Mouse (Mus musculus) adrenal gland, adult 8-10 months (tissue): ENCODE results near the gene Tjp1. TPM values are rescaled to one million over a fixed set of nuclear protein-coding genes. Genes with fewer than 3 reads are reported as not detected.
A peak's percentile ranks its signal among the peaks of the same experiment; 100 is the strongest.

Experiments used
- DNase-seq: peaks from one replicate; pipeline ENCODE4 v3.0.0; 2022
- total RNA-seq, 4 experiments: library from RNA; stranded (reverse); gene quantifications; 2 replicates each; pipeline ENCODE4 v1.2.4; 2022

Tjp1 gene
- total RNA-seq, 4 experiments from 2014 or later, result 93.8 to 132 (median 112) TPM

DNA sequence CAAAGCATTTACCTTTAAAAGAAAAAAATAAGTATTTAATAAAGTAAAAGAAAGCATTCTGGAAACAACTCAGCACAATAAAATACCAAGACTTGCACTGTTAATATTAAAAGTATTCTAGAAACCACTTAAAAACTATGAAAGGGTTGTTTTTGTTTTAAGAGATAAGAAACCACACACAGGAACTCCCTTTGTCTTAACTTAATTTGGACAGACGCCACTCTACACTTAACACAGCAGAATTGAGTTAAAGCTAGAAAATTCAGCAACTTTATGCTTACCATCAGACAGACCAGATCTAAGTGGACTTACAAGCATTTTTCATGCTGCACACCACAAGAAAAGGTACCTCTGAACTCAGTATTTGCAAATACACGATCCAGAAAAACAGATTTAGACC is 172.7 kb downstream of the Tjp1 start:
- no peak for DNase-seq

DNA sequence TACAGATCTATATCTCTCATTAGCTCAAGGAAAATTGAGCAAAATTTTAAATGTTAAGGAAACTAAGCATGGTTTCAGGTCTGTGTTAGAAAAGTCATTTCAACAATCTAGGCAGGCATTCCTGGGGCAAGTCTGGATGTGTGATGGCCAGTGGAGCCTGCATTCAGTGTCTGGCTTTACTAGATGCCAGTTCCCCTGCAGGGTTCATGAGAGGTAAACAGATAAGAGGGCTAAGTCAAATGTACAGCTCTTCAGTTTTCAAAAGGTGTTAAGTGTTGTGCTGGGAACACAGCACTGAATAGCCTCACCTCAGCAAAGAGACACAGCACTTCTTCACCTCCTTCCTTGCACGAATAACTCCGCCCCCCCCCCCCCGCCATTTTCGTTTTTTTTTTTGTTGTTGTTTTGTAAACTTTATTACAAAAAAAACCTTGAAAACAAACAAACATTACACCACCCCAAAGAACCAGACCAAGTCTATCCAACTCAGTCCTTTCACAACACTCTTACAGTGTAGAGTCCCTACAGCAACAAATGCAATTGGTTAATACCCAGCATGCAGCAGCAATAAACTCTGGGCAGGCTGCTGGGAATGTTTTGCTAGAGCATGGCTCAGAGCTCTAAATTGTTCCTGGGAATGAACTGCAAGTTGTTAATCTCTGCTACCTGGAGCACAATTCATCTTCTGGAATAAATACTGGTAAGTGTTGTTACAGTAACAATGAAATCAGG is 177.1 kb downstream of the Tjp1 start:
- no peak for DNase-seq

DNA sequence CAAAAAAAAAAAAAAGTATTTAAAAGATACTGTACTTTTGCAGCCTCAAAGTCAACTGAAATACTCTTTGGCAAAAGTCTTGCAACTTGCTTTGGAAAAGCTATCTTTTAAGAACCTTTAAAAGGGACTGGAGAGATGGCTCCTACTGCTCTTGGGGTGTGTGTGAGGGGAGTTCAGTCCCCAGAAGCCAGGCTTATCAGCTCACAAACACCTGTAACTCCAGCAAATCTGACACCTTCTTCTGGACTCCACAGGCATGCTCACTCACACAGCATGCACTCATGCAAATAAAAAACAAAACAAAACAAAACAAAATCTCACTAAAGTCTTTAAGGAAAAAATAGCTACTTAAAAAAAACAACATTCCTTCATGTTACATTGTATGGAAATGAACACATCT is 179.0 kb downstream of the Tjp1 start:
- DNase-seq, result no peak

DNA sequence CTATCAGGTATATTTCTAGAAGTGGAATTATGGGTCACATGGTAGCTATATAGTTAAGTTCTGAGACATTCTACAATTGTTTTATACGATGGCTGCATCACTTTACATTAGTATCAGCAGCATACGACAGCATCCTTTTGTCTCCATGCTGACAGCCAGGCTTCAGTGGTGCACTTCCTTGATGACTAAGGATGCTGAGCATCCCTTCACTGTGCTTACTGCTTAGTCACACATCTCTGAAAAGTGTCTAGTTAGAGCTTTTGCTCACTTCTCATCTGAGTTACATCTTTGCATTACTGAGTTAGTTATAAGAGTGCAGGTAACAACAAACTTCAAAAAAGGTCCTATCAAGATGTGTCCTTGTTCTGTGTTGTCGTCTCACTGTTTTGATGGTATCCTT is 182.3 kb downstream of the Tjp1 start:
- DNase-seq, result no peak

DNA sequence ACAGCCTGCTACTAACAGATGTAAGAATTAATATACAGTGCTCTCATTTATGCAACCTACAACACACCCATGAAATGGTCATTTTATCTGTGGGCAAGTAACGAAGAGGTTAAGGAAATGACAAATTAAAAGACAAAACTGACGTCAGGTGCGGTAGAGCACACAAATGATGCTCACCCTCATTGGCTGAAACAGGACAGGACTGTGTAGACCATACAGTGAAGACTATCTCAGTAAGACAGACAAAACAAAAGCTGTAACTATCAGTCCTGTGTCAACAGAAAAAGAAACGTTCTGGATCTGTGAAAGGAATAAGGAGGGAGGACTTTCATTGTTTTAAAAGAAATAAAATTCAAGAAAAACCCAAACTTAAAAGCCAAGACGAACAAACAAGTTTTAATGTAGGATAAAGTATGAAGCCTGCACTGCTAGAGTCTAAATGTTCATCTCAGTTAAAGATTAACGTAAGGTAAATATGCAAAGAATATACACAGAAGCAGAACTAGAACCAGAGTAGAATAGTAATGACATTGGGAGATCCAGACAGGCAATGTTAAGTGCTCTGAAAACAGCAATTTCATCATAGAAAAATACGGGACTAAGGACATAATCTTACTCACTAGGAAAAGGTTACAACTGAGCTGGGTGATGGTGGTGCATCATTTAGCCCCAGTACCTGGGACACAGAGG is 189.9 kb downstream of the Tjp1 start:
- no peak for DNase-seq

DNA sequence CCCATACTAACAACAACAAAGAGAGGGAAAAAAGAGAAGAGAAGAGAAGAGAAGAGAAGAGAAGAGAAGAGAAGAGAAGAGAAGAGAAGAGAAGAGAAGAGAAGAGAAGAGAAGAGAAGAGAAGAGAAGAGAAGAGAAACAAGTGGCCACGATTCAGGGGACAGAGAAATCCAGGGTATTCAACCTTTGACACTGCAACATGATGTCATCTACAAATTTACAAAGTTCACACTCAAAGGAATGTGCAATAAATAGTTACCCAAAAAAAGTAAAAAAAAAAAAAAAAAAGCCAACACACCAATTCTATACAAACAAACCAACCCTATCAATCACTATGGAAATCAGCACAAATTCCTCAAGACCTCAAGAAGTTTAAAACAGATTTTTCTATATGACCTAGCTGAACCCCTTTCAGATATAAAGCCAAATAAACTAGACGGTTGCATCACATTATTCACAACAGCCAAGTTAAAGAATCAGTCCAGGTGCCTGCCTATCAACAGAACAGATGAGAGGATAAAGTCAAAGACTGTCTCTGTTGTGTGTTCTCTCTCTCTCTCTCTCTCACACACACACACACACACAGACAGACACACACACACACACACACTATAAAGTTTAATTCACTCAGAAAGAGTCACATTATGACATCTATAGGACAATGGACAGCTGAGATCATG is 194.4 kb downstream of the Tjp1 start:
- no peak for DNase-seq

DNA sequence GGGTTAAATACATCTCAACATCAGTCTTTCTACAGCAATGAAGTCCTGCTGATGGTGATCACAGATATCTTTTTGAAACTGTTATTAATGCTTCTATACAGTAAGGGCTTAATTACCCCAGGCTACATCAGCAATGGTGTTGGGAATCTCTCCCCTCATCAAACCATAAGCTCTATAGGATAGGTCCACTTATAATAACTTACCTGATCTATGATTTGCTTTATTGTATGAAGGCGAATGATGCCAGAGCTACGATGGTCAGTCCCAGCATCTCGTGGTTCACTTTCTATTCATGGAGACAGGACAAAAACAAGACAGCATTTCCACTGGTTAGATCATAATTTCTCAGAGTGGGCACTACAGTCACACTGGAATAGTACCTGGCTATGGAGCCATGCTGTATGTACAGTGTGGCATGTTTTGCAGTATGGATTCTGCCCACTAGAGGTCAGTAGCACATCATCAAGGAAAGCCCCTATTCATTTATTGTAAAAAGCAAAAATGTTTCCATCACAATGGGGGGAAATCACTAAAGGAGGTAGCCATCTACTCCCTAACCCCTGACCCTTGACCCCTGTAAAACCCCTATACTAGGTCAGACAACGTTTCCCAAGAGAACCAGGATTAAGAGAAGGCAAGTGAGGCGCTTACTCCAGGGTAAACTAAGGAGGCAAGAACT is 208.4 kb downstream of the Tjp1 start:
- peak; percentile 23 for DNase-seq

DNA sequence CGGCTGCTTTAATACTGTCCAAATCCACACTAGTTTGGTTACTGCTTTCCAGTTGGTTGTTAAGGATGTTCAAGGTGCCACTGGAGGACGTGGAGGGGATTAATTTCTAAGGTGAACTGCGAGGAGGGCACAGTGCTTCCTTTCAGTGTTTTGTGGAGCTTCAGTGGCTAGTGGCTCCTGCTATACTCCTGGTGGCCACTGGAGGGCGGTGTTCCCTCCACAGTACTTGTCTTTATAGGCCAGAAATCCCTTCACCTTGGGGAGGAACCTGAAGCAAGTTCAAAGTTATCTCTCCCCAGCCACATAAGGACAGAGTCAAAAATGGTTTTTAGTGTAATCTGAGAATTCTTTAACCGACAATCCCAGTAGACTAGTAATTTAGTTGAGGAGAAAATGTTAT is 210.2 kb downstream of the Tjp1 start:
- DNase-seq, result peak; percentile 27

DNA sequence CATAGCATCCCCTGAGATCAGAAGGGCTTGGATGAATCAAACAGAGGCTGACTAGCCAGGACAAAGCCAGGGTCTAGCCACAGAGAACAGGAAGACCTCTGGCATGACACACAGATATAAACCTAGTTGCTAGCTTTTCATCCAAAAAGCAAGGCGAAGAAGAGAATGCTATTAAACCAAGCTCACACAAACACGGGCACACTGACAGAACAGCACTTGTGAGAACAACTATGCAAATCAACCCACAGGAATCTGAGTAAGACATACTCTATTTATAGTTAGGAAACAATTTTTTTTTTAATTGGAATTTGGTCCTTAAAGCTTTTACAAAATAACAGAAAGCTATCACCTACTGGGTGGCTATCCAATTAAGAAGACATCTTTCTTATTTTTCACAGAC is 212.4 kb downstream of the Tjp1 start:
- no peak for DNase-seq

DNA sequence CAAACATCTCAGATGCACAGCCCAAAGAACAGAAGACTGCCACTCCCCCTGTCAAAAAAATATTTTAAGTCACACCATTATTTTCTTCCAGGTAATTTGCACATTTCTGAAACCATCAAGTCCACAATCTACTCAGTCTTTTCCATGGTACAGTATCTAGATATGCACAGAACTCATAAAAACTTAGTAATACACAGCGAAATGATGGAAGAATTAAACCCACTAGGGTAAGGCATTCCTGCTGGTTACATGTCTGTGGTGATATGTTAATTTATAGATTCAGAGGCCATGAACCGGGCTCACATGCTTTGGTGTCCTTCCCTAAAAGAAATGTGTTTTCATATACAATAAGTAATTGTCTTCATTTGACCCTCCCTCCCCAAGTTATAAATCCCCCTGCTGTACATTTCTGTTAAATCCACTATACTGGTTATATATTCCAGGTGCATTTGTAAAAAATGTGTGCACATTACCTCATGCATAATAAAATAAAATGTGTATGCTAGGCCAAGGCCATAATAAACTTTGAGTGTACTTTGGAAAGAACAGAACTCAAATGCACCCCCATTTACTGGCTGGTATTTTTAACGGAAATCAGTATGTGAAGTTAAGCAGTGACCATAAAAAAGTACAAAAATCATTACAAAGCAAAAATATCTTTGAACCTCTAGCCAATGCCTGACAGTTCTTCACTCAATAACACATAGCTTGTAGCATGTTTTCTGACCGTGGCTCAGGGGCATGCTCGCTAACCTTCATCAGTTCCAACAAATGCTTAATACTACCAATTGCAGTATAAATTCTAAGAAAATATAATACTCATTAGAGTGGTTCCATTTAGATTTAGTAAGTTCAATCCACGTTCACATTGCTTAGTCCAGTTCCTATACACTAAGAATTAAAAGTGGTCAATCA is 230.6 kb downstream of the Tjp1 start:
- DNase-seq, result no peak

DNA sequence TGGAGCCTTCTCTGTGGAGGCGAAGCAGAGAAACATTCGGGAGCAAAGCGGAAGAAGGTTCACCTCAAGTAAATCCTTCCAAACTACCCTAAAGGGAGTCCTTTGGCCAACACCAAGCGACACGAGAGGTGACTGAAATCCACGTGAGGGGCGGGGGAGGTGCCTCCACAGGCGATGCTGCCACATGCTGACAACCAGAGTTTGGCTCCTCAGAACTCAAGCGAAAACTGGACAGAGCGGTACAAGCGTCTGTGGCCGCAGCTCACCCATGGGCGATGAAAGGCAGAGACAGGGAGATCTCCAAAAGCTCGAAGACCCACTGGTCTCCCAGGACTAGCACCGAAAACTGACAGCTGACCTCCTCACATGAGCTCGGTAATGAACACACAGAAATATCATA is 244.7 kb downstream of the Tjp1 start:
- no peak for DNase-seq

DNA sequence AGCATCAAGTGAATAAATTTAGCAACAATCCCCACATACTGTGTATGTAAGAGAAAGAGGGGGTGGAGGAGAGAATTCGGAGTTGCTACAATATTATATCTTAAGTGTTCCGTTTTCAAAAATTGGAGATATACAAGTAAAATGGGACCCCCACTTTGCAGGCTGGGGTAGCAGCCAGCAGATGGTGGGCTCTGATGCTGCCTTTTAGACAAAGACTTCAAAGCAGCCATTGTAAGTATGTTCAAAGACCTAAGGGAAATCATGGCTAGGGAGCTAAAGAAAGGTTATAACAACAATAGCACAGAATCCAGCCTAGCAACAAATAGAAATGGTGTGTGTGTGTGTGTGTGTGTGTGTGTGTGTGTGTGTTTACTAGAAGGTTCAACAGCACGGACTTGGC is 245.6 kb downstream of the Tjp1 start:
- DNase-seq, result no peak

DNA sequence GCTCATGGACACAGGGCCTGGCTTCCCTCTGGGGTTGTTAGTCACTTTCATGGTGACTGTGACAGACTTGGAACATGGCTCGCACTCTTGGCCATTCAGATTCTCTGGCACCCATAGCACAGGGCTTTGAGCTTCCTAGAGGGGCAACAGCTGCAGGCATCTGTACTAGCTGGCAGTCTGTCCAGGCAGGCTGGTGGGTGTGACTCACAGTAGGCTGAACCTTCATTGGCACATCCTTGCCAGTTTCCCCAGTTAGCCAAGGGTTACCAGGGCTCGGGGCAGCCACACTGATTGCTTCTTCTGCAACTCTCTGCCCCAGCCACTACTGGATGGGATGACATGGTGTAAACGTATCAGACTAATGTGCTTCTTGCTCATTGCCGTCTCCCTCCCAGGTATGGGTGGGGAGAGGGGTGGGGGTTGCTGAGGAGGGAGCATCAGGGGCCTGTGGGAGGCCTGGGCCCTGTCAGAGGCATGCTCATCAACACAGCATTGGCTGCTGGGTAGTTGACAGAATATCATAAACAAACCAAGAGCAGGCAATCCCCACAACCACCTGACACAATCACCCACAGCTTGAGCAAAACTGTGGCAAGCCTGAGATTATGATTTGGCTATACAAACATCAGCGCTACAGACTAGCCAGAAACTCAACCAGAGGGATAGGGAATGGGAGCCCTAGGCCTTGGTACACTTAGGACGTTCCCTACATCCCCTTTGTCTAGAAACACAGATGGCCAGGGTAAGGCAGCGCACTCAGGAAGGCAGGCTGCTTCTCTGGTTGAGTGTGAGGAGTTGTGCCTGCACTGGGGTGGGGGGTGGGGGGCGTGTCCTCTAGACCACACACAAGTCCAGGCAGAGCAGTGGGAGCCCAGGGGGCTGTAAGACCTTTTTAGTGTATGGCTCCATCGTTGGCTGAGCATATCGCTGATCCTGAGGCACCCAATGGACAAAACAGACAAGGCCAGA is 246.4 kb downstream of the Tjp1 start:
- no peak for DNase-seq

DNA sequence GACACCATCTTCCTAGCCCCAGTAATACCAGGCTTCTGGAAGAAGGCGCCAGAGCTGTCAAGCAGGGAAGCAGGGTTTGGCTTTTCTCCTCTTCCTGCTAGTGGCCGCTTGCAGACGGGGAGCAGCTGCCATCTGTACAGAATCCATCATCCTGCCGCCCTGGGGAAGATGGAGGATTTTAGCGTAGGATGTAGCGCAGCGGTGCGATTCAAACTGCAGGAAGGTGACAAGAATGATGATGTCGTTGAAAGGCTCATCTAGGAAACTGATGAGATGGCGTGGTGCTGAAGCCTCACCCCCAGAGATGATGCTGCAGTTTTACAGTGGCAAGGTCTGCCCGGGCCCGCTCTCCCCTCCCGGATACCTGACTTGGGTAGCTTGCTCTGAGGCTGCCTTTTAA is 248.3 kb downstream of the Tjp1 start:
- DNase-seq, result no peak

DNA sequence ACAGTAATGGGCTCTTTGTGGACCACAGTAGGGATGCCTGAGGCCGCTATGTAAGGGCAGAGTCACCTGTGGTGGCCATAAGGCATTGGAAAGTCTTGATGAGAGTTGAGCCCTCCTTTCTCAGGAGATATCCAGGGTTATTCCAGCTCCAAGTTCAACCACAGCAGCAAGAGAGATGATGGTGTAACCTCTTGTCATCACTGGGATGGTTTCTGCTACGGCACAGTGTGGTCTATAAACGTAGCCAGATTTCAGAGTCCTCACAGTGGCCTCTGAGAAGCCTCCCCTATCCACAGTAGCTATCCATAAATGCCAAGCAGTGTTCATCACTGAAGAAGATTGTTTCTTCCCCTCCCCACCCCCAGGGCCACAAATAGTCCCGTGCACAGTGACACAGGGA is 251.8 kb downstream of the Tjp1 start:
- DNase-seq, result no peak

DNA sequence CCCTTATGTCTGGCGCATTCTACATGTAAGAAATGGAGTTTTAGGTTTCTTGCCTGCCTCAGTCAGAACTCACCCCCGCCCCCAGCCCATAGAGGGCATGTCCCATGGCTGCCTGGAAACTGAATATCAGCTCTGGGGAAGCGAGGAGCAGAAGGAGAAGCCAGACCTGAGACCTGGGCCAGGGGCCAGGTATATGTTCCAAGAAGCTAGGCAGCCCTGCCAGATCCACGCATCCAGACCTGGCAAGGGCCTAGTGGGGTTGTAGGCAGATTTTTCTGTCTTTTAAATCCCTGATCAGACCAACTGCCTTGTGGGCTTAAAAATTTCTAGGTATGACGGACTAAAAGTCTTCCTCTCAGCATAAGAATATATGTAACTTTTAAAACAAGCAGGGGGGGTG is 253.4 kb downstream of the Tjp1 start:
- DNase-seq, result no peak

DNA sequence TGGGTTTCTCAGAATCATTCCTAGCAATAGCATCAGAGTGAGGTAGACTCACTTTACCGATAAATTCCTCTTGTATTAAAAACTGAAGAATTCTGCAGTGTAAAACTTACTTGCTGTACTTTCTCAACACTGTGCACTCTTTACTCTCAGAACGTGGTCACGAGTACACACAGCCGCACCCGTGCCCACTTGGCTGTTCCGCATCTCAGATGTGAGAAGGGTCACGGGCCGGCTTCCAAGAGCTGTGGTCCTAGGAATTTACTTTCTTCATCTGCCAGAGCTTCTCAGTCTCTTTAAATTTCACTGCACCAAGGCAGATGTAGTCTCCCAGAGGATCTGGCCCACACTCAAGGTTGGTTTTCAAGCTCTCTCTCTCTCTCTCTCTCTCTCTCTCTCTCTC is 277.9 kb downstream of the Tjp1 start:
- DNase-seq, result no peak
